Mouse (Mus musculus): ENCODE data around the gene Galnt18.

DNA sequence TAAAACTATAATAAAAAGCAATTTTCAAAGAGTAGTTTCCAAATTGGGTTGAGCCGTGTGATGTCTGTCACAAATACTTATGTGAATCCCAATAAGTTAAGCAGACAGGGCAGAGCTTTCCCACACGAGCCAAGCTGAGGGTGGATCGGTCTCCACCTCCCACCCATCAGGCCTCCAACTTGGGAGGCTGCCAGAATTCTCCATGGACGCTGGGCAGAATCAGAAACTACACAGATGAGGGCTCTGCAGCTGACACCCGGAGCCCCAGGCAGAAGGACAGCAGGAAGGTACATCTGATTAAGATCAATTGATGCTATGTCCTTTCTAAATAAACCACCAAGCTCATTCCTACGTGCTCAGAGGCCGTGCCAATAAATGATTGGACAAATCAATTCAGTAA, 42.4 kb downstream of the Galnt18 start:
- TF ChIP-seq CTCF (IDR thresholded peaks at IDR 0.05; ENCODE audit: low read depth) (no peak), EP300 (IDR thresholded peaks at IDR 0.05; ENCODE audit: low read depth) (no peak)
